Comparison of ENCODE assay signal across 7 mouse cellular contexts in the genomic region with DNA sequence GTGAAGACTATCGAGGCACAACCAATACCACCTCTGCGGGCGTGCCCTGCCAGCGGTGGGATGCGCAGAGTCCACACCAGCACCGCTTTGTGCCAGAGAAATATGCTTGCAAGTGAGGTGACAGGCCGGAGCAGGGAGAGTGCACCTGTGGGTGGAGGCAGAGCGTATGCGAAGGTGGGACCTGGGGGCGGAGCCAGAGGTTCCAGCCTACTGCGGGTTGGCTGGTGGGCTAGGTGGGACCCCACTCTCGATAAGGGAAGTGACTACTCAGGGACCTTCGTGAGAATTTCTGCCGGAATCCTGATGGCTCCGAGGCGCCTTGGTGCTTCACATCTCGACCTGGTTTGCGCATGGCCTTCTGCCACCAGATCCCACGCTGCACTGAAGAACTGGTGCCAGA. TPM values are rescaled to one million over a fixed set of nuclear protein-coding genes. Genes with fewer than 3 reads are reported as not detected.
DNase-seq lines count a peak whose midpoint lies in the region; ATAC-seq and TF ChIP-seq lines count a peak whose summit lies in the region.

No protein-coding gene starts in this region.

- H3K9ac ChIP-seq in midbrain, embryonic 11.5 days (ENCODE audit: low read length), result no peak overlapping the region
- H3K9ac ChIP-seq in forebrain, embryonic 12.5 days, result peak overlapping the region; percentile 7; the same call in 1 of the 2 replicates
- peak overlapping the region; percentile 4; the same call in 1 of the 2 replicates for H3K9ac ChIP-seq in intestine, postnatal 0 days (ENCODE audit: low read depth, low read length)

- WGBS in midbrain, embryonic 10.5 days, result 6% methylated on average over 19 of the region's 19 CpGs
- 9% methylated on average over 19 of the region's 19 CpGs for WGBS in midbrain, embryonic 11.5 days
- WGBS in forebrain, embryonic 12.5 days, result 5% methylated on average over 19 of the region's 19 CpGs
- 1% methylated on average over 19 of the region's 19 CpGs for WGBS in intestine, postnatal 0 days
- 9% methylated on average over 19 of the region's 19 CpGs for WGBS in small intestine, adult 2 months

- peak overlapping the region; percentile 21 for H3K4me3 ChIP-seq in midbrain, embryonic 10.5 days
- H3K4me3 ChIP-seq in midbrain, embryonic 11.5 days (ENCODE audit: low read depth, low read length), result no peak overlapping the region
- H3K4me3 ChIP-seq in forebrain, embryonic 12.5 days (replicated peaks), result peak overlapping the region; percentile 10
- 0 out of 2 replicates have a peak overlapping the region, but pooled peaks have one; percentile 9 for H3K4me3 ChIP-seq in intestine, postnatal 0 days (ENCODE audit: low read depth, low read length)
- H3K4me3 ChIP-seq in small intestine, adult 2 months (ENCODE audit: low read depth, low read length), result peak overlapping the region; percentile 29

- no peak for DNase-seq in midbrain, embryonic 10.5 days (ENCODE audit: low spot score)
- no peak for DNase-seq in midbrain, embryonic 11.5 days (ENCODE audit: low spot score, missing footprints)
- no peak for DNase-seq in layer of hippocampus, postnatal 14 days (ENCODE audit: low spot score in 2 of 2)

- no peaks in the 10 kb centered on the region for H3K9me3 ChIP-seq in midbrain, embryonic 10.5 days (replicated peaks)
- no peaks in the 10 kb centered on the region for H3K9me3 ChIP-seq in midbrain, embryonic 11.5 days (ENCODE audit: control insufficient read depth, low read length)
- no peaks in the 10 kb centered on the region for H3K9me3 ChIP-seq in forebrain, embryonic 12.5 days
- no peaks in the 10 kb centered on the region for H3K9me3 ChIP-seq in intestine, postnatal 0 days (ENCODE audit: control insufficient read depth)

- no peak overlapping the region for H3K27ac ChIP-seq in midbrain, embryonic 10.5 days (replicated peaks)
- H3K27ac ChIP-seq in midbrain, embryonic 11.5 days (ENCODE audit: low read depth, low read length), result no peak overlapping the region
- H3K27ac ChIP-seq in forebrain, embryonic 12.5 days, result no peak overlapping the region
- H3K27ac ChIP-seq in intestine, postnatal 0 days (ENCODE audit: low read depth, low read length), result no peak overlapping the region
- no peak overlapping the region for H3K27ac ChIP-seq in small intestine, adult 2 months (ENCODE audit: insufficient read depth, low read depth, low read length)

- ATAC-seq in midbrain, embryonic 11.5 days (ENCODE audit: low FRiP score), result no peak
- ATAC-seq in forebrain, embryonic 12.5 days (ENCODE audit: low FRiP score), result no peak
- no peak for ATAC-seq in intestine, postnatal 0 days
- no peak for ATAC-seq in activated CD4-positive, CD25-positive, alpha-beta regulatory T cell, adult 4 months

- peaks cover 40% of the 10 kb centered on the region for H3K4me1 ChIP-seq in midbrain, embryonic 10.5 days
- peaks cover 11% of the 10 kb centered on the region; the same call in 1 of the 2 replicates for H3K4me1 ChIP-seq in midbrain, embryonic 11.5 days (ENCODE audit: control insufficient read depth, insufficient read depth, low read length)
- H3K4me1 ChIP-seq in forebrain, embryonic 12.5 days, result peaks cover 21% of the 10 kb centered on the region
- H3K4me1 ChIP-seq in intestine, postnatal 0 days (replicated peaks; ENCODE audit: control insufficient read depth, insufficient read depth, low read length), result peaks cover 17% of the 10 kb centered on the region
- peaks cover 37% of the 10 kb centered on the region for H3K4me1 ChIP-seq in small intestine, adult 2 months (ENCODE audit: control insufficient read depth, insufficient read depth, insufficient read length, low read length)

- peaks cover 38% of the 10 kb centered on the region for H3K36me3 ChIP-seq in midbrain, embryonic 10.5 days
- peaks cover 23% of the 10 kb centered on the region for H3K36me3 ChIP-seq in midbrain, embryonic 11.5 days (ENCODE audit: control insufficient read depth, insufficient read depth, low read length)
- H3K36me3 ChIP-seq in forebrain, embryonic 12.5 days (replicated peaks), result peaks cover 37% of the 10 kb centered on the region
- H3K36me3 ChIP-seq in intestine, postnatal 0 days (ENCODE audit: control insufficient read depth, insufficient read depth), result peaks cover 30% of the 10 kb centered on the region
- H3K36me3 ChIP-seq in small intestine, adult 2 months (ENCODE audit: control insufficient read depth, insufficient read depth, low read length), result peaks cover 34% of the 10 kb centered on the region

- TF ChIP-seq POLR2A in small intestine, adult 2 months (IDR thresholded peaks at IDR 0.05; ENCODE audit: low read depth, low read length), result no peak

- H3K4me2 ChIP-seq in midbrain, embryonic 11.5 days, result no peak overlapping the region
- peak overlapping the region; percentile 10; the same call in 1 of the 2 replicates for H3K4me2 ChIP-seq in forebrain, embryonic 12.5 days
- H3K4me2 ChIP-seq in intestine, postnatal 0 days (replicated peaks; ENCODE audit: low read depth), result peak overlapping the region; percentile 39

- TF ChIP-seq CTCF in intestine, postnatal 0 days (IDR thresholded peaks at IDR 0.05; ENCODE audit: low read depth), result no peak
- TF ChIP-seq CTCF in small intestine, adult 2 months (IDR thresholded peaks at IDR 0.05; ENCODE audit: extremely low read depth, insufficient read length, insufficient replicate concordance, low read depth, low read length), result no peak

- peaks cover 53% of the 10 kb centered on the region for H3K27me3 ChIP-seq in midbrain, embryonic 10.5 days (ENCODE audit: low read depth, poor library complexity, severe bottlenecking)
- peaks cover 24% of the 10 kb centered on the region for H3K27me3 ChIP-seq in midbrain, embryonic 11.5 days (ENCODE audit: control insufficient read depth, insufficient read depth, low read length)
- H3K27me3 ChIP-seq in forebrain, embryonic 12.5 days, result peaks cover 46% of the 10 kb centered on the region
- no peaks in the 10 kb centered on the region for H3K27me3 ChIP-seq in intestine, postnatal 0 days (replicated peaks; ENCODE audit: control insufficient read depth, insufficient read depth, low read length)
- no peaks in the 10 kb centered on the region for H3K27me3 ChIP-seq in small intestine, adult 2 months (ENCODE audit: control insufficient read depth, insufficient read depth, low read length)

RNA-seq across cellular contexts. Expression of a gene that starts 0.6 kb away (rescaled TPM):
- polyA plus RNA-seq in midbrain, embryonic 10.5 days (2016; fragmentation: Nextera tagmentation; extraction: Ambion mirVana), result 32.2 and 39.6 TPM in 2 replicates
- 27.2 and 29.2 TPM in 2 replicates for polyA plus RNA-seq in midbrain, embryonic 11.5 days (2014; fragmentation: Nextera tagmentation; extraction: Ambion mirVana)
- 36.9 and 41.2 TPM in 2 replicates for polyA plus RNA-seq in forebrain, embryonic 12.5 days (2016; fragmentation: Nextera tagmentation; extraction: Ambion mirVana)
- polyA plus RNA-seq in intestine, postnatal 0 days (2015; fragmentation: Nextera tagmentation; extraction: Ambion mirVana), result 17.2 and 18.2 TPM in 2 replicates
- polyA plus RNA-seq in small intestine, adult 2 months (2012; rRNA removed), result 48.3 and 86.7 TPM in 2 replicates
- total RNA-seq in layer of hippocampus, postnatal 14 days (2021), result 10 to 100 TPM; 84.9 to 86.8 TPM
- 10 to 100 TPM; 49.9 to 75.8 TPM for polyA plus RNA-seq in activated CD4-positive, CD25-positive, alpha-beta regulatory T cell, adult 4 months (2017; shearing (Covaris generic))

RNA-seq across cellular contexts. Expression of a gene that starts 2.3 kb away (rescaled TPM):
- 0.78 and 0.87 TPM in 2 replicates for polyA plus RNA-seq in midbrain, embryonic 10.5 days (2016; fragmentation: Nextera tagmentation; extraction: Ambion mirVana)
- polyA plus RNA-seq in midbrain, embryonic 11.5 days (2014; fragmentation: Nextera tagmentation; extraction: Ambion mirVana), result 0.47 and 0.78 TPM in 2 replicates
- 0.27 and 0.41 TPM in 2 replicates for polyA plus RNA-seq in forebrain, embryonic 12.5 days (2016; fragmentation: Nextera tagmentation; extraction: Ambion mirVana)
- 0.78 and 0.84 TPM in 2 replicates for polyA plus RNA-seq in intestine, postnatal 0 days (2015; fragmentation: Nextera tagmentation; extraction: Ambion mirVana)
- polyA plus RNA-seq in small intestine, adult 2 months (2012; rRNA removed), result 0.18 and 0.35 TPM in 2 replicates
- total RNA-seq in layer of hippocampus, postnatal 14 days (2021), result not detected
- polyA plus RNA-seq in activated CD4-positive, CD25-positive, alpha-beta regulatory T cell, adult 4 months (2017; shearing (Covaris generic)), result under 1 TPM; 0.40 to 0.48 TPM

RNA-seq across cellular contexts. Expression of a gene that starts 11.9 kb away (rescaled TPM):
- 71.2 and 80.2 TPM in 2 replicates for polyA plus RNA-seq in midbrain, embryonic 10.5 days (2016; fragmentation: Nextera tagmentation; extraction: Ambion mirVana)
- 53.0 and 67.3 TPM in 2 replicates for polyA plus RNA-seq in midbrain, embryonic 11.5 days (2014; fragmentation: Nextera tagmentation; extraction: Ambion mirVana)
- 51.1 and 56.0 TPM in 2 replicates for polyA plus RNA-seq in forebrain, embryonic 12.5 days (2016; fragmentation: Nextera tagmentation; extraction: Ambion mirVana)
- polyA plus RNA-seq in intestine, postnatal 0 days (2015; fragmentation: Nextera tagmentation; extraction: Ambion mirVana), result 82.6 and 98.4 TPM in 2 replicates
- 127 and 189 TPM in 2 replicates for polyA plus RNA-seq in small intestine, adult 2 months (2012; rRNA removed)
- total RNA-seq in layer of hippocampus, postnatal 14 days (2021), result 10 to 100 TPM; 39.4 to 42.8 TPM
- 10 to 100 TPM; 39.4 to 45.0 TPM for polyA plus RNA-seq in activated CD4-positive, CD25-positive, alpha-beta regulatory T cell, adult 4 months (2017; shearing (Covaris generic))

RNA-seq across cellular contexts. Expression of a gene that starts 29.6 kb away (rescaled TPM):
- 2.6 and 3.8 TPM in 2 replicates for polyA plus RNA-seq in midbrain, embryonic 10.5 days (2016; fragmentation: Nextera tagmentation; extraction: Ambion mirVana)
- polyA plus RNA-seq in midbrain, embryonic 11.5 days (2014; fragmentation: Nextera tagmentation; extraction: Ambion mirVana), result 1.5 and 2.0 TPM in 2 replicates
- 3.6 and 3.8 TPM in 2 replicates for polyA plus RNA-seq in forebrain, embryonic 12.5 days (2016; fragmentation: Nextera tagmentation; extraction: Ambion mirVana)
- 4.4 and 4.8 TPM in 2 replicates for polyA plus RNA-seq in intestine, postnatal 0 days (2015; fragmentation: Nextera tagmentation; extraction: Ambion mirVana)
- polyA plus RNA-seq in small intestine, adult 2 months (2012; rRNA removed), result 6.1 and 12.0 TPM in 2 replicates
- 1 to 10 TPM; 2.2 to 2.8 TPM for total RNA-seq in layer of hippocampus, postnatal 14 days (2021)
- polyA plus RNA-seq in activated CD4-positive, CD25-positive, alpha-beta regulatory T cell, adult 4 months (2017; shearing (Covaris generic)), result 1 to 10 TPM; 1.3 to 3.3 TPM

RNA-seq across cellular contexts. Expression of a gene that starts 33.5 kb away (rescaled TPM):
- polyA plus RNA-seq in midbrain, embryonic 10.5 days (2016; fragmentation: Nextera tagmentation; extraction: Ambion mirVana), result 26.0 and 26.2 TPM in 2 replicates
- 18.3 and 19.2 TPM in 2 replicates for polyA plus RNA-seq in midbrain, embryonic 11.5 days (2014; fragmentation: Nextera tagmentation; extraction: Ambion mirVana)
- 18.2 and 19.3 TPM in 2 replicates for polyA plus RNA-seq in forebrain, embryonic 12.5 days (2016; fragmentation: Nextera tagmentation; extraction: Ambion mirVana)
- 146 and 154 TPM in 2 replicates for polyA plus RNA-seq in intestine, postnatal 0 days (2015; fragmentation: Nextera tagmentation; extraction: Ambion mirVana)
- 34.5 and 56.7 TPM in 2 replicates for polyA plus RNA-seq in small intestine, adult 2 months (2012; rRNA removed)
- 10 to 100 TPM; 14.7 to 17.5 TPM for total RNA-seq in layer of hippocampus, postnatal 14 days (2021)
- polyA plus RNA-seq in activated CD4-positive, CD25-positive, alpha-beta regulatory T cell, adult 4 months (2017; shearing (Covaris generic)), result 10 to 100 TPM; 12.9 to 22.2 TPM
